In the genomic region with DNA sequence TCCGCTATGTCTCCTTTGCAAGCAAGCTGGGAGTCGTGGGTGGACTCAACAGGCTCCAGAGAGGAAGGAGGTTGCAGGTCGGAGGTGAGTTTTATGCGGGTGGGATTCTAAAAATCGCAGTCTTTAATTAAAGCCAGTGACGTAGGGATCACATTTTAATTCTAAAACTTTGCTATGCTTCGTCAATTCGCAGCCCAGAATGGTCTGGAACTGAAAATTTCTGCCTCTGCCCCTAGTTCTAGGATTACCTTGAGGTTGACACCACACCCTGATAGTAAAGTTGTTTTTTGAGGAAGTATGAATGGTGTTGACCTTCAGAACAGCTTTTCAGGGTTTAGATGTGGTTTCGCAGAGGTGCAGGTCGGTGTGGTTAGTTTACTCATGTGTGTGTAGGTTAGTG, we compare ENCODE assay signal across 8 mouse cellular contexts. TPM values are rescaled to one million over a fixed set of nuclear protein-coding genes. Genes with fewer than 3 reads are reported as not detected.
DNase-seq lines count a peak whose midpoint lies in the region; ATAC-seq and TF ChIP-seq lines count a peak whose summit lies in the region.

No protein-coding gene starts in this region.

- TF ChIP-seq CTCF in bone marrow, adult 2 months (IDR thresholded peaks at IDR 0.05; ENCODE audit: control insufficient read depth, insufficient read depth, low read length), result no peak

- peak overlapping the region; percentile 98 for H3K4me3 ChIP-seq in kidney, embryonic 15.5 days (replicated peaks)
- peak overlapping the region; percentile 83 for H3K4me3 ChIP-seq in bone marrow, adult 2 months (replicated peaks; ENCODE audit: control insufficient read depth, low read depth, low read length)
- peak overlapping the region; percentile 99 for H3K4me3 ChIP-seq in hindbrain, embryonic 15.5 days
- peak overlapping the region; percentile 96 for H3K4me3 ChIP-seq in midbrain, embryonic 12.5 days

- 26% methylated on average over 10 of the region's 10 CpGs for WGBS in kidney, embryonic 15.5 days
- 9% methylated on average over 10 of the region's 10 CpGs for WGBS in bone marrow, adult 2 months
- WGBS in hindbrain, embryonic 15.5 days, result 51% methylated on average over 10 of the region's 10 CpGs
- WGBS in midbrain, embryonic 12.5 days, result 45% methylated on average over 10 of the region's 10 CpGs

- no peaks in the 10 kb centered on the region for H3K9me3 ChIP-seq in kidney, embryonic 15.5 days (replicated peaks)
- no peaks in the 10 kb centered on the region for H3K9me3 ChIP-seq in hindbrain, embryonic 15.5 days
- no peaks in the 10 kb centered on the region for H3K9me3 ChIP-seq in midbrain, embryonic 12.5 days

- TF ChIP-seq POLR2A in bone marrow, adult 2 months (IDR thresholded peaks at IDR 0.05; ENCODE audit: borderline replicate concordance, control insufficient read depth, low read depth, low read length), result no peak

- peaks cover 7% of the 10 kb centered on the region; the same call in 1 of the 2 replicates for H3K36me3 ChIP-seq in kidney, embryonic 15.5 days
- H3K36me3 ChIP-seq in hindbrain, embryonic 15.5 days, result no peaks in the 10 kb centered on the region
- no peaks in the 10 kb centered on the region for H3K36me3 ChIP-seq in midbrain, embryonic 12.5 days

- no peak for DNase-seq in kidney, postnatal 14 days
- DNase-seq in gastrocnemius, postnatal 14 days, result no peak
- DNase-seq in yolk sac, embryonic 10.5 days (ENCODE audit: low spot score), result no peak
- no peak for DNase-seq in left cerebral cortex, adult 8-10 months (ENCODE audit: low spot score in 2 of 2)

- H3K9ac ChIP-seq in kidney, embryonic 15.5 days, result peak overlapping the region; percentile 92
- peak overlapping the region; percentile 100 for H3K9ac ChIP-seq in hindbrain, embryonic 15.5 days
- peak overlapping the region; percentile 97 for H3K9ac ChIP-seq in midbrain, embryonic 12.5 days (replicated peaks)

- peak overlapping the region; percentile 67 for H3K4me2 ChIP-seq in kidney, embryonic 15.5 days
- peak overlapping the region; percentile 83 for H3K4me2 ChIP-seq in hindbrain, embryonic 15.5 days
- peak overlapping the region; percentile 66 for H3K4me2 ChIP-seq in midbrain, embryonic 12.5 days (replicated peaks)

- no peak for ATAC-seq in kidney, embryonic 15.5 days (replicated peaks; ENCODE audit: low FRiP score)
- ATAC-seq in hindbrain, embryonic 15.5 days (ENCODE audit: low FRiP score, low read depth), result no peak
- ATAC-seq in midbrain, embryonic 12.5 days (ENCODE audit: low FRiP score, low read depth), result no peak

- H3K27ac ChIP-seq in kidney, embryonic 15.5 days, result peak overlapping the region; percentile 94
- H3K27ac ChIP-seq in bone marrow, adult 2 months (ENCODE audit: control insufficient read depth, insufficient read depth, low read depth, low read length, poor library complexity), result peak overlapping the region; percentile 60; the same call in 1 of the 2 replicates
- no peak overlapping the region; the same call in 1 of the 2 replicates for H3K27ac ChIP-seq in hindbrain, embryonic 15.5 days (replicated peaks)
- no peak overlapping the region for H3K27ac ChIP-seq in midbrain, embryonic 12.5 days (replicated peaks)

- H3K4me1 ChIP-seq in kidney, embryonic 15.5 days, result peaks cover 28% of the 10 kb centered on the region
- H3K4me1 ChIP-seq in bone marrow, adult 2 months (ENCODE audit: control insufficient read depth, insufficient read depth, low read length), result peaks cover 2% of the 10 kb centered on the region
- peaks cover 22% of the 10 kb centered on the region for H3K4me1 ChIP-seq in hindbrain, embryonic 15.5 days (replicated peaks)
- H3K4me1 ChIP-seq in midbrain, embryonic 12.5 days, result peaks cover 16% of the 10 kb centered on the region

- intact Hi-C loops in gastrocnemius, postnatal 14 days (cut with DNase I; ENCODE audit: low total_unique reads), result no loop called here

- H3K27me3 ChIP-seq in kidney, embryonic 15.5 days, result no peaks in the 10 kb centered on the region
- H3K27me3 ChIP-seq in hindbrain, embryonic 15.5 days, result no peaks in the 10 kb centered on the region
- H3K27me3 ChIP-seq in midbrain, embryonic 12.5 days, result no peaks in the 10 kb centered on the region

RNA-seq across cellular contexts. Expression of a gene that starts 1.3 kb away (rescaled TPM):
- 178 and 200 TPM in 2 replicates for polyA plus RNA-seq in kidney, embryonic 15.5 days (2015; fragmentation: Nextera tagmentation; extraction: Ambion mirVana)
- 160 and 163 TPM in 2 replicates for polyA plus RNA-seq in bone marrow, adult 2 months (2011; ENCODE audit: insufficient read depth, insufficient read length, low replicate concordance, missing spikeins)
- 206 and 221 TPM in 2 replicates for polyA plus RNA-seq in hindbrain, embryonic 15.5 days (2015; fragmentation: Nextera tagmentation; extraction: Ambion mirVana)
- 206 and 208 TPM in 2 replicates for polyA plus RNA-seq in midbrain, embryonic 12.5 days (2016; fragmentation: Nextera tagmentation; extraction: Ambion mirVana)
- total RNA-seq in gastrocnemius, postnatal 14 days (2021), result 10 to 100 TPM; 79.1 to 93.4 TPM
- 100 to 1,000 TPM; 396 to 434 (median 416) TPM for total RNA-seq in left cerebral cortex, adult 8-10 months (2022)

RNA-seq across cellular contexts. Expression of a gene that starts 49.1 kb away (rescaled TPM):
- 7.6 and 10.3 TPM in 2 replicates for polyA plus RNA-seq in kidney, embryonic 15.5 days (2015; fragmentation: Nextera tagmentation; extraction: Ambion mirVana)
- 15.0 and 29.7 TPM in 2 replicates for polyA plus RNA-seq in bone marrow, adult 2 months (2011; ENCODE audit: insufficient read depth, insufficient read length, low replicate concordance, missing spikeins)
- 20.6 and 21.4 TPM in 2 replicates for polyA plus RNA-seq in hindbrain, embryonic 15.5 days (2015; fragmentation: Nextera tagmentation; extraction: Ambion mirVana)
- polyA plus RNA-seq in midbrain, embryonic 12.5 days (2016; fragmentation: Nextera tagmentation; extraction: Ambion mirVana), result 13.5 and 15.8 TPM in 2 replicates
- 1 to 10 TPM; 1.6 to 2.0 TPM for total RNA-seq in gastrocnemius, postnatal 14 days (2021)
- total RNA-seq in left cerebral cortex, adult 8-10 months (2022), result 1 to 10 TPM; 2.6 to 8.7 (median 4.6) TPM

Comparison
In these comparisons a context has a peak if more than half of its experiments do, and no peak if none do; other contexts are left out.
1. H3K27ac ChIP-seq: peak in kidney, embryonic 15.5 days (single experiment) and bone marrow, adult 2 months (single experiment); none in hindbrain, embryonic 15.5 days (single experiment) and midbrain, embryonic 12.5 days (single experiment).
2. Peak in every context shown above with its lines, with median percentiles within 50 percentile points of each other: H3K4me2 ChIP-seq, H3K4me3 ChIP-seq and H3K9ac ChIP-seq.